Mouse (Mus musculus): ENCODE measurements around the gene Smim5. TPM values are rescaled to one million over a fixed set of nuclear protein-coding genes. Genes with fewer than 3 reads are reported as not detected.

Smim5 gene
- polyA plus RNA-seq, 1 experiment from 2014 or later: 1.6 TPM

GRCm38 (mm10) chr11:115900561-115901337, 983 bp downstream of the Smim5 start:
- H3K27ac ChIP-seq (replicated peaks): peak overlapping the region; percentile 10

GRCm38 (mm10) chr11:115901338-115902161, 1.8 kb downstream of the Smim5 start:
- no peaks in the 10 kb centered on the region for H3K9me3 ChIP-seq (replicated peaks)
- H3K36me3 ChIP-seq: peaks cover 15% of the 10 kb centered on the region
- WGBS: 89% methylated on average over 9 of the region's 9 CpGs
- no peak overlapping the region for H3K4me3 ChIP-seq
- H3K4me1 ChIP-seq: peaks cover 75% of the 10 kb centered on the region
- no peaks in the 10 kb centered on the region for H3K27me3 ChIP-seq (ENCODE audit: low read depth, poor library complexity, severe bottlenecking)
- no peak for DNase-seq (ENCODE audit: low spot score)
- H3K27ac ChIP-seq (replicated peaks): peak overlapping the region; percentile 67

More at GRCm38 (mm10) chr11:115900561-115901337, 983 bp downstream of the Smim5 start:
- 77% methylated on average over 8 of the region's 8 CpGs for WGBS
- H3K27me3 ChIP-seq (ENCODE audit: low read depth, poor library complexity, severe bottlenecking): no peaks in the 10 kb centered on the region
- peaks cover 22% of the 10 kb centered on the region for H3K36me3 ChIP-seq
- H3K4me1 ChIP-seq: peaks cover 67% of the 10 kb centered on the region
- no peak for DNase-seq (ENCODE audit: low spot score)
- H3K4me3 ChIP-seq: peak overlapping the region; percentile 18; the same call in 1 of the 2 replicates
- H3K9me3 ChIP-seq (replicated peaks): no peaks in the 10 kb centered on the region

- H3K27me3 ChIP-seq (ENCODE audit: low read depth, poor library complexity, severe bottlenecking): no peaks in the 10 kb centered on the region
- H3K36me3 ChIP-seq: peaks cover 9% of the 10 kb centered on the region
- H3K9me3 ChIP-seq (replicated peaks): no peaks in the 10 kb centered on the region
- peak overlapping the region; percentile 67 for H3K27ac ChIP-seq (replicated peaks)
- H3K4me1 ChIP-seq: peaks cover 80% of the 10 kb centered on the region
- 80% methylated on average over 5 of the region's 5 CpGs for WGBS
- no peak for DNase-seq (ENCODE audit: low spot score)
- no peak overlapping the region for H3K4me3 ChIP-seq
These were observed 2.4 kb downstream of the Smim5 start for GRCm38 (mm10) chr11:115902177-115902576.

GRCm38 (mm10) chr11:115902831-115903230, 3.1 kb downstream of the Smim5 start:
- peaks cover 4% of the 10 kb centered on the region for H3K36me3 ChIP-seq
- peaks cover 80% of the 10 kb centered on the region for H3K4me1 ChIP-seq
- H3K9me3 ChIP-seq (replicated peaks): no peaks in the 10 kb centered on the region
- no peak overlapping the region for H3K4me3 ChIP-seq
- 74% methylated on average over 1 of the region's 1 CpGs for WGBS
- DNase-seq (ENCODE audit: low spot score): no peak
- no peaks in the 10 kb centered on the region for H3K27me3 ChIP-seq (ENCODE audit: low read depth, poor library complexity, severe bottlenecking)
- H3K27ac ChIP-seq (replicated peaks): peak overlapping the region; percentile 67

GRCm38 (mm10) chr11:115903384-115904230, 3.8 kb downstream of the Smim5 start:
- WGBS: 81% methylated on average over 11 of the region's 11 CpGs
- H3K36me3 ChIP-seq: peaks cover 10% of the 10 kb centered on the region
- H3K27ac ChIP-seq (replicated peaks): peak overlapping the region; percentile 67
- DNase-seq (ENCODE audit: low spot score): no peak
- H3K4me1 ChIP-seq: peaks cover 77% of the 10 kb centered on the region
- H3K27me3 ChIP-seq (ENCODE audit: low read depth, poor library complexity, severe bottlenecking): no peaks in the 10 kb centered on the region
- no peak overlapping the region for H3K4me3 ChIP-seq
- H3K9me3 ChIP-seq (replicated peaks): no peaks in the 10 kb centered on the region

- 80% methylated on average over 8 of the region's 8 CpGs for WGBS
- no peak for DNase-seq (ENCODE audit: low spot score)
- Histone ChIP-seq H3K4me1 (peaks cover 69% of the 10 kb centered on the region), H3K36me3 (peaks cover 16% of the 10 kb centered on the region), H3K4me3 (no peak overlapping the region), H3K27me3 (ENCODE audit: low read depth, poor library complexity, severe bottlenecking) (no peaks in the 10 kb centered on the region), H3K9me3 (replicated peaks) (no peaks in the 10 kb centered on the region), H3K27ac (replicated peaks) (peak overlapping the region; percentile 74)
These were observed 4.6 kb downstream of the Smim5 start for GRCm38 (mm10) chr11:115904231-115904955.

GRCm38 (mm10) chr11:115904956-115905790, 5.4 kb downstream of the Smim5 start:
- peak overlapping the region; percentile 74 for H3K27ac ChIP-seq (replicated peaks)
- DNase-seq (ENCODE audit: low spot score): no peak
- no peaks in the 10 kb centered on the region for H3K9me3 ChIP-seq (replicated peaks)
- peaks cover 17% of the 10 kb centered on the region for H3K36me3 ChIP-seq
- no peaks in the 10 kb centered on the region for H3K27me3 ChIP-seq (ENCODE audit: low read depth, poor library complexity, severe bottlenecking)
- H3K4me3 ChIP-seq: 0 out of 2 replicates have a peak overlapping the region, but pooled peaks have one; percentile 4
- WGBS: 47% methylated on average over 16 of the region's 16 CpGs
- H3K4me1 ChIP-seq: peaks cover 61% of the 10 kb centered on the region

- DNase-seq (ENCODE audit: low spot score): no peak
- Histone ChIP-seq H3K4me1 (peaks cover 52% of the 10 kb centered on the region), H3K36me3 (peaks cover 21% of the 10 kb centered on the region), H3K9me3 (replicated peaks) (no peaks in the 10 kb centered on the region), H3K27ac (replicated peaks) (peak overlapping the region; percentile 74), H3K4me3 (no peak overlapping the region), H3K27me3 (ENCODE audit: low read depth, poor library complexity, severe bottlenecking) (no peaks in the 10 kb centered on the region)
- WGBS: 74% methylated on average over 3 of the region's 3 CpGs
These were observed 6.3 kb downstream of the Smim5 start for GRCm38 (mm10) chr11:115906116-115906515.

GRCm38 (mm10) chr11:115906521-115906920, 6.8 kb downstream of the Smim5 start:
- H3K4me3 ChIP-seq: no peak overlapping the region
- no peak for DNase-seq (ENCODE audit: low spot score)
- no peaks in the 10 kb centered on the region for H3K9me3 ChIP-seq (replicated peaks)
- 92% methylated on average over 5 of the region's 5 CpGs for WGBS
- H3K4me1 ChIP-seq: peaks cover 48% of the 10 kb centered on the region
- H3K27ac ChIP-seq (replicated peaks): 0 out of 2 replicates have a peak overlapping the region, but pooled peaks have one; percentile 74
- no peaks in the 10 kb centered on the region for H3K27me3 ChIP-seq (ENCODE audit: low read depth, poor library complexity, severe bottlenecking)
- peaks cover 25% of the 10 kb centered on the region for H3K36me3 ChIP-seq

GRCm38 (mm10) chr11:115911134-115911561, 11.4 kb downstream of the Smim5 start:
- Histone ChIP-seq H3K4me3 (no peak overlapping the region), H3K27me3 (ENCODE audit: low read depth, poor library complexity, severe bottlenecking) (no peaks in the 10 kb centered on the region), H3K36me3 (peaks cover 60% of the 10 kb centered on the region), H3K9me3 (replicated peaks) (no peaks in the 10 kb centered on the region), H3K27ac (replicated peaks) (no peak overlapping the region), H3K4me1 (peaks cover 9% of the 10 kb centered on the region)
- no peak for DNase-seq (ENCODE audit: low spot score)
- WGBS: 98% methylated on average over 5 of the region's 5 CpGs

All from midbrain, embryonic 10.5 days (tissue).